Mouse (Mus musculus) layer of hippocampus, adult 9-11 months (tissue): ENCODE data around the gene Chia1.
"Not testable (repeated sequence)": the region's sequence is repeated elsewhere in the genome, so short reads cannot be mapped to it uniquely, and the experiment has no call there.

Experiments
- DNase-seq: peaks from one replicate; pipeline ENCODE4 v3.0.0; 2022

Chia1 gene

GRCm38 (mm10) chr3:106112929-106113328 is at the start of gene Chia1:
TSS of gene Chia1 (plus strand) at chr3:106113229.
- no peak for DNase-seq

- not testable (repeated sequence) for DNase-seq
Observed at GRCm38 (mm10) chr3:106067707-106068106, 45.3 kb upstream of the Chia1 start.

GRCm38 (mm10) chr3:106070994-106071393 is 42.0 kb upstream of the Chia1 start:
- no peak for DNase-seq

GRCm38 (mm10) chr3:106074824-106075223 is 38.2 kb upstream of the Chia1 start:
- no peak for DNase-seq

GRCm38 (mm10) chr3:106126999-106127398 is 14.0 kb downstream of the Chia1 start:
- DNase-seq: no peak

- DNase-seq: no peak
Observed at GRCm38 (mm10) chr3:106128807-106129493, 15.9 kb downstream of the Chia1 start.

- peak; percentile 94 for DNase-seq
Observed at GRCm38 (mm10) chr3:106131690-106132089, 18.7 kb downstream of the Chia1 start.

- DNase-seq: no peak
Observed at GRCm38 (mm10) chr3:106144081-106144480, 31.1 kb downstream of the Chia1 start.

GRCm38 (mm10) chr3:106154413-106154812 is 41.4 kb downstream of the Chia1 start:
- DNase-seq: no peak

GRCm38 (mm10) chr3:106167464-106167863 is 54.4 kb downstream of the Chia1 start, which contains the start of gene Chil3:
TSS of gene Chil3 (minus strand) at chr3:106167564.
- no peak for DNase-seq

GRCm38 (mm10) chr3:106170522-106171053 is 57.6 kb downstream of the Chia1 start:
- DNase-seq: no peak

GRCm38 (mm10) chr3:106171135-106171731 is 58.2 kb downstream of the Chia1 start:
- no peak for DNase-seq

- DNase-seq: not testable (repeated sequence)
Observed at GRCm38 (mm10) chr3:106172506-106172905, 59.5 kb downstream of the Chia1 start.

- DNase-seq: not testable (repeated sequence)
Observed at GRCm38 (mm10) chr3:106174971-106175370, 61.9 kb downstream of the Chia1 start.

- no peak for DNase-seq
Observed at GRCm38 (mm10) chr3:106177509-106178189, 64.6 kb downstream of the Chia1 start.
